Mouse (Mus musculus) neural tube, embryonic 12.5 days (tissue): ENCODE measurements around the gene Ppm1e. TPM values are rescaled to one million over a fixed set of nuclear protein-coding genes. Genes with fewer than 3 reads are reported as not detected.
"Not testable (repeated sequence)": the region's sequence is repeated elsewhere in the genome, so short reads cannot be mapped to it uniquely, and the experiment has no call there.

Experiments used
- ATAC-seq: fragments of 200-750 bp; cut with Nextera tagmentation; 2 replicates; pipeline ENCODE4 v1.8.0; 2017; ENCODE audit warnings: low read depth, mild to moderate bottlenecking, moderate TSS enrichment, moderate library complexity; ENCODE audit not compliant: low FRiP score
- H3K27ac ChIP-seq: fragments of 300-500 bp; sonication (generic); 2 replicates; pipeline ENCODE4 v1.5.1; 2016
- H3K27me3 ChIP-seq: fragments of 300-500 bp; sonication (generic); replicated peaks from 2 replicates; pipeline ENCODE4 v1.6.1; 2016; ENCODE audit warnings: mild to moderate bottlenecking
- H3K36me3 ChIP-seq: fragments of 300-500 bp; sonication (generic); 2 replicates; pipeline ENCODE4 v1.6.1; 2016; ENCODE audit warnings: mild to moderate bottlenecking
- H3K4me1 ChIP-seq: fragments of 300-500 bp; sonication (generic); 2 replicates; pipeline ENCODE4 v1.6.1; 2016
- H3K4me2 ChIP-seq: fragments of 300-500 bp; sonication (generic); replicated peaks from 2 replicates; pipeline ENCODE4 v1.6.1; 2016; ENCODE audit warnings: mild to moderate bottlenecking
- H3K4me3 ChIP-seq: fragments of 300-500 bp; sonication (generic); 2 replicates; pipeline ENCODE4 v1.5.1; 2016
- H3K9ac ChIP-seq: fragments of 300-500 bp; sonication (generic); 2 replicates; pipeline ENCODE4 v1.6.1; 2016; ENCODE audit warnings: mild to moderate bottlenecking
- H3K9me3 ChIP-seq: fragments of 300-500 bp; sonication (generic); 2 replicates; pipeline ENCODE4 v1.6.1; 2016; ENCODE audit warnings: mild to moderate bottlenecking
- WGBS: fragments of 180-500 bp; shearing (Covaris S2); methylation state at CpG from one replicate; pipeline ENCODE4 v1.1.7; 2016; 5-methylcytosine and 5-hydroxymethylcytosine counted together
- polyA plus RNA-seq: library from polyadenylated mRNA; unstranded; fragments of >200 nt; fragmentation: Nextera tagmentation; extraction: Ambion mirVana; gene quantifications from 2 replicates; pipeline ENCODE4 v1.2.1, GENCODE M21; 2016

The Ppm1e gene
- polyA plus RNA-seq, 1 experiment from 2014 or later: 24.9 TPM

- Histone ChIP-seq H3K27ac (no peak overlapping the region), H3K9me3 (no peaks in the 10 kb centered on the region), H3K9ac (no peak overlapping the region), H3K4me3 (no peak overlapping the region), H3K4me1 (peaks cover 8% of the 10 kb centered on the region), H3K36me3 (no peaks in the 10 kb centered on the region), H3K4me2 (no peak overlapping the region), H3K27me3 (no peaks in the 10 kb centered on the region)
- no peak for ATAC-seq
- WGBS: 87% methylated on average over 2 of the region's 2 CpGs
These were observed 90.0 kb downstream of the Ppm1e start for GRCm38 (mm10) chr11:87268803-87269202.

GRCm38 (mm10) chr11:87266246-87266645, 92.6 kb downstream of the Ppm1e start:
- Histone ChIP-seq H3K4me3 (no peak overlapping the region), H3K9me3 (no peaks in the 10 kb centered on the region), H3K36me3 (no peaks in the 10 kb centered on the region), H3K27me3 (no peaks in the 10 kb centered on the region), H3K9ac (no peak overlapping the region), H3K4me2 (no peak overlapping the region), H3K27ac (no peak overlapping the region), H3K4me1 (peaks cover 10% of the 10 kb centered on the region)
- 74% methylated on average over 4 of the region's 4 CpGs for WGBS
- ATAC-seq: no peak

GRCm38 (mm10) chr11:87263946-87264345, 94.9 kb downstream of the Ppm1e start:
- Histone ChIP-seq H3K9ac (no peak overlapping the region), H3K27me3 (no peaks in the 10 kb centered on the region), H3K4me3 (no peak overlapping the region), H3K4me1 (peaks cover 10% of the 10 kb centered on the region), H3K36me3 (no peaks in the 10 kb centered on the region), H3K9me3 (no peaks in the 10 kb centered on the region), H3K4me2 (no peak overlapping the region), H3K27ac (no peak overlapping the region)
- 21% methylated on average over 7 of the region's 7 CpGs for WGBS
- no peak for ATAC-seq

GRCm38 (mm10) chr11:87261705-87262104, 97.1 kb downstream of the Ppm1e start:
- H3K4me3 ChIP-seq, H3K27me3 ChIP-seq, ATAC-seq, H3K36me3 ChIP-seq, H3K9ac ChIP-seq, H3K27ac ChIP-seq, H3K9me3 ChIP-seq, H3K4me2 ChIP-seq: not testable (repeated sequence)
- H3K4me1 ChIP-seq: peaks cover 10% of the 10 kb centered on the region
- 74% methylated on average over 4 of the region's 4 CpGs for WGBS

- WGBS: 84% methylated on average over 10 of the region's 10 CpGs
- no peak overlapping the region for H3K4me2 ChIP-seq
- H3K27me3 ChIP-seq: no peaks in the 10 kb centered on the region
- H3K36me3 ChIP-seq: no peaks in the 10 kb centered on the region
- peaks cover 10% of the 10 kb centered on the region for H3K4me1 ChIP-seq
- H3K9me3 ChIP-seq: no peaks in the 10 kb centered on the region
- H3K9ac ChIP-seq: no peak overlapping the region
- ATAC-seq: no peak
- H3K27ac ChIP-seq: no peak overlapping the region
- no peak overlapping the region for H3K4me3 ChIP-seq
These were observed 99.0 kb downstream of the Ppm1e start for GRCm38 (mm10) chr11:87259792-87260191.

GRCm38 (mm10) chr11:87257282-87257681, 101.5 kb downstream of the Ppm1e start:
- Histone ChIP-seq H3K4me2 (no peak overlapping the region), H3K4me3 (no peak overlapping the region), H3K27me3 (no peaks in the 10 kb centered on the region), H3K9me3 (no peaks in the 10 kb centered on the region), H3K9ac (no peak overlapping the region), H3K27ac (no peak overlapping the region), H3K36me3 (no peaks in the 10 kb centered on the region), H3K4me1 (no peaks in the 10 kb centered on the region)
- ATAC-seq: no peak
- WGBS: 90% methylated on average over 5 of the region's 5 CpGs

- H3K36me3 ChIP-seq: no peaks in the 10 kb centered on the region
- no peak overlapping the region for H3K9ac ChIP-seq
- 74% methylated on average over 5 of the region's 5 CpGs for WGBS
- ATAC-seq: no peak
- H3K4me3 ChIP-seq: no peak overlapping the region
- H3K4me1 ChIP-seq: no peaks in the 10 kb centered on the region
- no peaks in the 10 kb centered on the region for H3K9me3 ChIP-seq
- H3K4me2 ChIP-seq: no peak overlapping the region
- no peak overlapping the region for H3K27ac ChIP-seq
- no peaks in the 10 kb centered on the region for H3K27me3 ChIP-seq
These were observed 104.7 kb downstream of the Ppm1e start for GRCm38 (mm10) chr11:87254149-87254548.

- 93% methylated on average over 6 of the region's 6 CpGs for WGBS
- no peaks in the 10 kb centered on the region for H3K36me3 ChIP-seq
- H3K4me2 ChIP-seq: no peak overlapping the region
- no peaks in the 10 kb centered on the region for H3K9me3 ChIP-seq
- no peak overlapping the region for H3K9ac ChIP-seq
- no peaks in the 10 kb centered on the region for H3K4me1 ChIP-seq
- H3K4me3 ChIP-seq: no peak overlapping the region
- no peak for ATAC-seq
- no peak overlapping the region for H3K27ac ChIP-seq
- no peaks in the 10 kb centered on the region for H3K27me3 ChIP-seq
These were observed 105.5 kb downstream of the Ppm1e start for GRCm38 (mm10) chr11:87253294-87253693.

GRCm38 (mm10) chr11:87250132-87250531, 108.7 kb downstream of the Ppm1e start:
- H3K27me3 ChIP-seq: no peaks in the 10 kb centered on the region
- no peak overlapping the region for H3K9ac ChIP-seq
- no peak overlapping the region for H3K27ac ChIP-seq
- peaks cover 2% of the 10 kb centered on the region; the same call in 1 of the 2 replicates for H3K4me1 ChIP-seq
- WGBS: 83% methylated on average over 6 of the region's 6 CpGs
- no peak for ATAC-seq
- no peaks in the 10 kb centered on the region for H3K9me3 ChIP-seq
- no peak overlapping the region for H3K4me3 ChIP-seq
- H3K4me2 ChIP-seq: no peak overlapping the region
- no peaks in the 10 kb centered on the region for H3K36me3 ChIP-seq

- no peak for ATAC-seq
- Histone ChIP-seq H3K36me3 (no peaks in the 10 kb centered on the region), H3K4me1 (peaks cover 2% of the 10 kb centered on the region; the same call in 1 of the 2 replicates), H3K4me2 (no peak overlapping the region), H3K9ac (no peak overlapping the region), H3K27me3 (no peaks in the 10 kb centered on the region), H3K9me3 (no peaks in the 10 kb centered on the region), H3K27ac (no peak overlapping the region), H3K4me3 (no peak overlapping the region)
- 67% methylated on average over 5 of the region's 5 CpGs for WGBS
These were observed 111.3 kb downstream of the Ppm1e start for GRCm38 (mm10) chr11:87247494-87247866.

GRCm38 (mm10) chr11:87246724-87247493, 111.9 kb downstream of the Ppm1e start:
- H3K9me3 ChIP-seq: no peaks in the 10 kb centered on the region
- H3K36me3 ChIP-seq: no peaks in the 10 kb centered on the region
- 50% methylated on average over 9 of the region's 9 CpGs for WGBS
- no peak overlapping the region for H3K4me2 ChIP-seq
- H3K4me3 ChIP-seq: no peak overlapping the region
- H3K27me3 ChIP-seq: no peaks in the 10 kb centered on the region
- H3K9ac ChIP-seq: no peak overlapping the region
- no peak for ATAC-seq
- no peak overlapping the region for H3K27ac ChIP-seq
- peaks cover 2% of the 10 kb centered on the region; the same call in 1 of the 2 replicates for H3K4me1 ChIP-seq

GRCm38 (mm10) chr11:87246107-87246651, 112.6 kb downstream of the Ppm1e start:
- Histone ChIP-seq H3K36me3 (no peaks in the 10 kb centered on the region), H3K4me2 (no peak overlapping the region), H3K9me3 (no peaks in the 10 kb centered on the region), H3K27ac (no peak overlapping the region), H3K27me3 (no peaks in the 10 kb centered on the region), H3K9ac (no peak overlapping the region), H3K4me3 (no peak overlapping the region), H3K4me1 (peaks cover 2% of the 10 kb centered on the region; the same call in 1 of the 2 replicates)
- 82% methylated on average over 4 of the region's 4 CpGs for WGBS
- no peak for ATAC-seq
